Mouse (Mus musculus): ENCODE results near the gene Extl1.

- no peak for TF ChIP-seq CTCF (IDR thresholded peaks at IDR 0.05; ENCODE audit: low read depth)
- no peak for TF ChIP-seq EP300 (IDR thresholded peaks at IDR 0.05; ENCODE audit: low read depth)
These were observed 14.1 kb upstream of the Extl1 start for GRCm38 (mm10) chr4:134397732-134398131.
